Mouse (Mus musculus) adipocyte (in vitro differentiated cells): Measurements from ENCODE around the gene Iglon5.
A peak's percentile ranks its signal among the peaks of the same experiment; 100 is the strongest.

Source experiments
- DNase-seq: peaks from one replicate; pipeline ENCODE4 v3.0.0-alpha.2; 2016; ENCODE audit warnings: low spot score

Gene Iglon5

GRCm38 (mm10) chr7:43427406-43427805 is 62.5 kb downstream of the Iglon5 start, which contains the start of gene Lim2:
Gene Lim2, plus strand, starts transcription at chr7:43427670.
- DNase-seq: no peak

- peak; percentile 72 for DNase-seq
Measured at GRCm38 (mm10) chr7:43423991-43424625, 65.8 kb downstream of the Iglon5 start.

- DNase-seq: peak; percentile 84
Measured at GRCm38 (mm10) chr7:43422995-43423617, 66.8 kb downstream of the Iglon5 start.
